Mouse (Mus musculus) urinary bladder, postnatal 10 days (tissue): ENCODE results near the gene Sh3d19.

Experiments
- DNase-seq: peaks from one replicate; pipeline ENCODE4 v3.0.0; 2022; ENCODE audit warnings: low spot score

The Sh3d19 gene

DNA sequence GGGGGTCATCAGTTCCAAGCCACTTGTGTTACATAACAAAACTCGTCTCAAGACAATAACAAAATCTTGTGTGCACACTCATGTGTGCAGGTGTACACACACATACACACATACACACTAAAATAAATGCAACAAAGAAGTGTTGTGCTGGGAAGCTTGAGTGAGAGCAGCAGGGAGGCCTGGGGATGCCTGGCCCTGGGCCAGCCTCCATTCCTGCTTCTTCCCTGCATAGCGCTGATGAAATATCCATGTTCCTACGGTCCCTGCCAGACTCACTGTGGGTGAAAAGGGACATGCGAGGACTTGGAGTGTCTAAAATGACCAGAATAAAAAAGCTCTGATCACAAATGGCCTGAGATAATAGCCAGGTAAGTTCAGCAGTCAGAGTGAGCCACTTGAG lies 59.7 kb downstream of the Sh3d19 start:
- no peak for DNase-seq

- DNase-seq = no peak
These were observed 62.7 kb downstream of the Sh3d19 start for GRCm38 (mm10) chr3:86033455-86034090.

DNA sequence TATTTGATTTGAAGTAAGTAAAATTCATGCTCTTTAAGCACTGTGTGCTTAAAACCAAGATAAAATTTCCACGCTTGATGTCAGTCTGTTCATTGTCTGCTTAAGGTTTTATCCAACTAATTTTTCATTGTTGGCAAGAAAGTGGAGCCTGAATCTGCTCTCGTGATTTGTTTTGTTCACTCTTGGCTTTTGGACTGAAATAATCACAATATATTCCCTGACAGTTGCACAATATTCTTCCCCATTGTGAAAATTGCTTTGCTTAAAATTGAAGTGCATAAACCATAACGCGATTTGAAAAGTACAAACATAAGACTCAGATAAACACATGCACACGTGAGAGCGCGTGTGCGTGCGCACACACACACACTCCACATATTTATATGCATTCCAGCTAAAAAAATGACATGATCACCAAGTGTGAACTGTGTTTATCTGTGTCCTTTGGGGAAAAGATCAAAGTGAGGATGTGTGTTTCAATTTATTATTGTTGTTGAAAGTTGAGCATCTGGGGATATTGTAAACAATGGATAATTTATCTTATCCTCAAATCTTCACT lies 67.1 kb downstream of the Sh3d19 start:
- no peak for DNase-seq

DNA sequence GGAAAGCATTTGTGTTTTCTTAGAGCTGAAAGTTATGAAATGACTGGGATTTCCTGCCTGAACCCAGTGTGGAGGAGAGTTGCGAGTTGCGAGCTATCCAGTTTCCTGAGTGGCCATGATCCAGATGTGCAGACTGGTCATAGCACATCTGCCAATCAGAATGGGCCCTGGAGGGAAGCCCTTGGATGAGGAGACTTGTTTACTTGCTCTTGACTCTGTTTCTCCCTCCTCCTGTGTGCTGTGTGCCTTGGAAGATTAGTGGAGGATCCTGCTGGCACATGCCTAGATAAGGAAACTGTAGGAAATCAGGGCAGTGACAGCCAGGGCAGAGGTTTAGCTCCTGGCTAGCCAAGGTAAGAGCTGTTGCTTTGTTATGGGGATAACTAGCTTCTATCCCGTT lies 67.7 kb downstream of the Sh3d19 start:
- no peak for DNase-seq

GRCm38 (mm10) chr3:86040286-86041201 lies 69.6 kb downstream of the Sh3d19 start:
- no peak for DNase-seq

- DNase-seq = no peak
These were observed 76.9 kb downstream of the Sh3d19 start for GRCm38 (mm10) chr3:86047686-86048408.

- no peak for DNase-seq
These were observed 78.1 kb downstream of the Sh3d19 start for GRCm38 (mm10) chr3:86049041-86049440.

GRCm38 (mm10) chr3:86056678-86057077 lies 85.8 kb downstream of the Sh3d19 start:
- no peak for DNase-seq

DNA sequence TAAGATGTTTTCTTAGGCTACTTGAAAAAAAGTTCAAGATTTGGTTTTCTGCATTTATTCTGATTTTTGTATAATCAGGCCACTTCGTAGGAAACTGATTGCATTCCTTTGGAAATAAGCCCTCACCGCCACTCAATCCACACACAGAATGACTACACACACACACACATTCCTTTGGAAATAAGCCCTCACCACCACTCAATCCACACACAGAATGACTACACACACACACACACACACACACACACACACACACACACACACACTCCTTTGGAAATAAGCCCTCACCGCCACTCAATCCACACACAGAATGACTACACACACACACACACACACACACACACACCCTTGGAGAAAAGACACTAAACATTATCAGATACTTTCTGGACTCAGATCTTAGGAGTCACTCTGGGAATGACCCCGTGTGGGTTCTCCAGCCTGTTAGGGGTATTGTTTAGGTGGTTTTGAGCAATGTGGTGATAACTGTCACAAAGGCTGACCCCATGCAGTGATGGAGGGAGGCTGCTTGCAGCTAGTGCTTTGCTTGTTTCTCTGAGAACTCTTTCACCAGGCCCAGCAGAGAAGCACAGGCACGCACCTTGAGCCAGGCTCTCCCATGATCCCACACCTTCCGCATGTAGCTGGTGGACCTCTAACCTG lies 86.7 kb downstream of the Sh3d19 start:
- DNase-seq = no peak

GRCm38 (mm10) chr3:86069646-86070250 lies 98.8 kb downstream of the Sh3d19 start:
- no peak for DNase-seq

DNA sequence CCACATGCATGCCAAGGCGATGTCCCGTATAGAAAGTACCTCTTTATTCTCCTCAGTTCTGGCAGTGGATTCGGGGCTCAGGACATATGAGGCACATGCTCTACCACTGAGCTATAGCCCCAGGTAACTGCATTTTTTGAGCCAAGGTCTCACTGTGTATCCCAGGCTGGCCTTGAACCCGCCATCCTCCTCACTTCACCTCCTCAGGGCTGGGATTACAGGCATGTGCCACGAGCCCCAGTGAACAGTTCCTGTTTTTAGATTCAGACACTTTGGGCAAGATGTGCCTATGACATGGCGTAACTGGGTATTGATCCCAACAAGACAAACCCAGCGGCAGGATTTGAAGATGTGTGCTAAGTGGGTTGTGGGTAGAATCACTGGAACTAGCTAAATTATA lies 99.9 kb downstream of the Sh3d19 start:
- no peak for DNase-seq

DNA sequence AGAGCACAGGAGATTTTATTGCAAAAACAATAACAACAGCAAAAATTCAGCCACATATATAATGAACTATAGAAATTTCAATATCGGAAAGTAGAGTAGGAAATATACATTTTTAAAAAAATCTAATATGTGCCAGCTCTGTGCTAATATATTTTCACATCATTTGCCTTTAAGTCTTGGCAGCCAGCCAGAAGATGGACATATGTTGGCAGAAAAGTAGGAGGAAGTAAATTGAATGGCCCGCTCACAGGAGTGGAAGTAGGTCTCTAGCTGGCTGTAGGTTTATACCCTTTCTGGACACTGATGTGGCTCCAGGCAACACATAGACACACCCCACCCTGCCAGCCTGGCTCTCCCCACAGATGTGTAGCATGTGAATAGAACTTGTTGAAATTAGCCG lies 101.2 kb downstream of the Sh3d19 start:
- DNase-seq = no peak

- no peak for DNase-seq
These were observed 102.0 kb downstream of the Sh3d19 start for GRCm38 (mm10) chr3:86072889-86073288.

DNA sequence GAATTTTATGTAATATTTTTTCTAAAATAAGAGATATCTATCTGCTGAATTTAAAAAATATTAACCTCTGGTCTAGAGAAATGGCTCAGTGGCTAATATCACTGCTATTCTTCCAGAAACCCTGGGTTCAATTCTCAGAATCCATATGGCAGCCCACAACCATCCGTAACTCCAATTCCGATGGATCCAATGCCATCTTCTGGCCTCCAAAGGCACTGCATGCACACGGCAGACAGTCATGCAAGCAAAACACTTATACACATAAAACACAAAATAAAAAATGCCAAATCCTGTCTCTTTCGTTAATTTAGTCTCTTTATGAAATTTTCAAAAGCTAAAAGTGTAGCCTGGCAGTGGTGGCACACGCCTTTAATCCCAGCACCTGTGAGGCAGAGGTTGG lies 104.7 kb downstream of the Sh3d19 start:
- DNase-seq = no peak

- no peak for DNase-seq
These were observed 105.8 kb downstream of the Sh3d19 start for GRCm38 (mm10) chr3:86076511-86077283.

DNA sequence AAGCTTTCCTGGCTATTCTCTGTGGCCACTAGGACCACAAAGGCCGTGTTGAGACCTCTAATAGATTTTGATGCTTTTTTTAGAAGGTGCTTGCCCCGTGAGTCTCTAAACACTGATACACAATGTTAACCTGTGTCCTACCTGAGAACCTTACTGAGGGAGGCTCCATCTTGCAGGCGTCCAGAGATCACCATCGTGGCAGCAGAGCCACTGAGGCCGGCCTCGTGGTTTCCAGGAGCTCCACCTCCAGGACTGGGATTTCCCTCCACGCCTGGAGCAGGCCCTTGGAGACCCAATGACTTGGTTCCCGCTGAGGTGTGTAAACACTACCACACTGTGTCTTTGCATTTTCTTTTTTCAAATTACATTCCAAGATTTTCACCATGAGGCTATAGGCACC lies 112.1 kb downstream of the Sh3d19 start:
- DNase-seq = no peak

DNA sequence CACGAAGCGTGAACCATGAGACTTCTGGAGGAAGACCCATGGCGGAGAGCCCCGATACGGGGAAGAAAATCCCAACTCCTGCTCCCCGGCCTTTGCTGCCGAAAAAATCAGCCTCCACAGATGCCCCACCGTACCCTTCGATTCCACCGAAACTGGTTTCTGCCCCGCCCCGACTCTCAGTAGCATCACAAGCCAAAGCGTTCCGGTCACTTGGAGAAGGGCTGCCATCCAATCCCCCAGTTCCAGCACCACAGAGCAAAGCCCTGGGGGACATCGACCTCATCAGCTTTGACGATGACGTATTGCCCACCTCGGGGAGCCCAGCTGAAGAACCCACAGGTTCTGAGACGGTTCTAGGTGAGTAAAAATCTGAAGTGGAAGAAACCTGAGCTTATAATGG lies 114.1 kb downstream of the Sh3d19 start:
- DNase-seq = no peak

- DNase-seq = no peak
These were observed 117.0 kb downstream of the Sh3d19 start for GRCm38 (mm10) chr3:86087872-86088271.

- DNase-seq = no peak
These were observed 122.4 kb downstream of the Sh3d19 start for GRCm38 (mm10) chr3:86093213-86093845.

DNA sequence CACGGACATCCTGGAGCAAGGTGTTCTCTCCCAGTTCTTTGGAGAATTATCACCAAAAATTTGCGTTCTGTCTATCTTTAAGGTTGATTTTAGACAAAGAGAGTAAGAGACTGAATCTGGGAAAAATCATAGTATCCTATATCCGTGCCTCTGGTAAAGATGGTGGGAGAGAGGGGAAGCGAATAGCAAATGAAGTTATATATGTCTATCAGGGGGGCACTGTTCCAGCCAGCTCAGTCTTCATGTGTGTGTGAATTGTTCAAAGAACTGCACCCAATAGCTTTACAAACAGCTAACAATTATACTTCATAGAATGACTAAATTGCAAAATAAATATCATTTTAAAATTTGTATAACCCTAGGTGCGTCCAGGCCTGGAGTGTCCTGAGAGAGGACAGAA lies 123.0 kb downstream of the Sh3d19 start:
- no peak for DNase-seq
